Mouse (Mus musculus) monocyte, adult 5-6 weeks (primary cell): Measurements from ENCODE around the gene Ptov1. TPM values are rescaled to one million over a fixed set of nuclear protein-coding genes. Genes with fewer than 3 reads are reported as not detected.

Experiments
- ATAC-seq: fragments of 153-309, 156-312 bp; replicated peaks from 2 replicates; pipeline ENCODE4 v1.8.0; 2017; ENCODE audit warnings: mild to moderate bottlenecking; ENCODE audit not compliant: low TSS enrichment, insufficient number of reproducible peaks, severe bottlenecking, poor library complexity, low FRiP score
- total RNA-seq: library from RNA; stranded (forward); fragments of 200-1000, 200-491, 200-594 nt; gene quantifications from 3 replicates; pipeline ENCODE4 v1.2.3, GENCODE M21; 2017

The Ptov1 gene
- total RNA-seq, 1 experiment from 2014 or later: 7.4 TPM

DNA sequence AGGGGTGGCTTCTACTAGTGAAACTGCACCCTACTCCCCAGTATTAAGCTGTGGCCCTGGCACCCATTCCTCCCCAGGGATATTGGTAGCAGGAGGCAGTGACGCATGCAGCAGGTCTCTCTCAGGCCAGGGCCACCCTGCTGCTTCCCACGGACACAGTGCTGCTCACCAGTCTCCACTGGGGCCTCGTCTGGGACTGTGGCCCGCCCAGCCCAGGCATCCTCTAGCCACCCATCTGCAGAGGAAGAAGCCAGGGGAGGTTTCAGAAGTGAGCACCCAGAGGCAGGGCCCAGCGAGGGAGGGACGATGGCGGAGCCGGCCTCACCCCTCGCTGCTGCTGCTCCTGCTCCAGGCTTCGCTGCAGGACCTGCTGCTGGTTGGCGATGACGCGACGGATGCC lies 6.4 kb downstream of the Ptov1 start:
- ATAC-seq: no peak

DNA sequence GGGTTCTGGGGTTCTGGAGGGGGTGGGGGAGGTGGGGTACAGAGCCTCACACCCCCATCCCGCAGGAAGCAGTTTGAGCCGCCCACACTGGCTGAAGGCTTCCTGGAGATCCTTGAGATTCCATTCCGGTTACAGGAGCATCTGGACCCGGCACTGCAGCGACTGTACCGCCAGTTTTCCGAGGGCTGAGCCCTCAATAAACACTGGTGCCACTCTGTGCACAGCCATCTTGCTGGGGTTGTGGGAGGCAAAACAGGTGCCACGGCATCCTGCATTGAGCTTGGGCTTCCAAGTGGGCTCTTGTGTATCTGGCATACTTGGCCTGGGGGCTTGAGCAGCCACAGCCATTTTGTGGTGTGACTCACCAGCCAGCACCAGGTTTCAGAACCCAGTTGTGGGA lies 7.2 kb downstream of the Ptov1 start:
- ATAC-seq: no peak

DNA sequence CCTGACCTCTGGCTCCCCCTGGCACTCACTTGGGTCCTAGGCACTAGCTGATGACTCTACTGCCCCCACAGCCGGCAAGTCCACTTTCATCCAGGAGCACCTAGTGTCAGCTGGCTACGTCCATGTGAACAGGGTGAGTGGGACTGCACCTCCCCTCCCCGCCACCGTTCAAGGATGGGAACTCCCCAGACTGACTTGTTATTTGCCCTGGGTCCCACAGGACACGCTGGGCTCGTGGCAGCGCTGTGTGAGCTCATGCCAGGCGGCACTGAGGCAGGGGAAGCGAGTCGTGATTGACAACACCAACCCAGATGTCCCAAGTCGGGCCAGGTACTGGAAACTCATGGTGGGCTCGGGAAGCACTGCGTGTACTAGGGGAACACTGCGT lies 8.2 kb downstream of the Ptov1 start:
- no peak for ATAC-seq

DNA sequence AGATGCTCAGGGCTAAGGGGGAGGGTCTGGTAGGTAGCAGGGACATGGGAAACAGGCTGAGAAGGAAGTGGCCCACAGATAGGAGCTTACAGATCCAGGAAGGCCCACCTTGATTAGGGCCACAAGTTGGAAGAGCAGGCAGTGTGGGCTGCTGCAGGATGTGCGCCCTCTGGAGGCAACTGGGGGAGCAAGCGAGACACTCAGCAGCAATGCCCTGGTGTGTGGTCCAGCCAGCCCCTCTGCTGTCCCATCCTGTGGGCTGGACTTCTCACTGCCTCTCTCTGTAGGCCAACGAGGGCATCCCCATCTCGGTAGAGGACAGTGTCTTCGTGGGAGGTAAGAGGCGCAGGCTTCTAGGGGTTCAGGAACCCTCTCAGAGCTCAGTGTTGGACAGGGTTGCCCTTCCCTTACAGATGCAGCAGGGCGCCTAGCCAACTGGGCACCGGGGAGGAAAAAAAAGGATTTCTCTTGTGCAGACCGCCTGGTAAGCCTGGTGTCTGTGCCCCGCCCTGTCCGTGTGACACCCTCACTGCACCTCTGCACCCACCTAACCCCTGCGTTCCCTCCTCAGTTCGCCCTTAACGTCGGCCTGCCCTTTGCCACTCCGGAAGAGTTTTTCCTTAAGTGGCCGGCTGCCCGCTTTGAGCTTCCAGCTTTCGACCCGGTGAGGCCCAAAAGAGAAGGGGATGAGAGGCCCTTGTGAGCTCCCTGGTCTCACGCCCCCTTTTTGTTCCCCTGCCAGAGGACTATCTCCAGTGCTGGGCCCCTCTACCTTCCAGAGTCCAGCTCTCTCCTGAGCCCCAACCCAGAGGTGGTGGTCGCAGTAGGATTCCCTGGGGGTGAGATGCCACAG lies 8.8 kb downstream of the Ptov1 start:
- peak; percentile 33; the same call in 1 of the 2 replicates for ATAC-seq

DNA sequence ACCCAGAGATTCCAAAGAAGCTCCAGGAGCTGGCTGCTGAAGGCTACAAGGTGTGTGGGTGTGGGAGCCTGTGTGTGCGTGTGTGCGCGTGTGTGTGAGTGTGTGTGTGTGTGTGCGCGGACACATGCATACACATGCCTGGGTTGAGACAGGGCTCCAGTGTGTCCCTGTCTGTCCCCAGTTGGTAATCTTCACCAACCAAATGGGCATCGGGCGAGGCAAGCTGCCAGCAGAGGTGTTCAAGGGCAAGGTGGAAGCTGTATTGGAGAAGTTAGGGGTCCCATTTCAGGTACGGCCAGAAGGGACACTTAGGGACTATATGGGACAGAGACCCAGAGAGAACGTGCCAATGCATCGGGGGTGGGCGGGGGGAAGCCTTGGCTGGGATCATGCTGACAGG lies 9.7 kb downstream of the Ptov1 start:
- no peak for ATAC-seq

DNA sequence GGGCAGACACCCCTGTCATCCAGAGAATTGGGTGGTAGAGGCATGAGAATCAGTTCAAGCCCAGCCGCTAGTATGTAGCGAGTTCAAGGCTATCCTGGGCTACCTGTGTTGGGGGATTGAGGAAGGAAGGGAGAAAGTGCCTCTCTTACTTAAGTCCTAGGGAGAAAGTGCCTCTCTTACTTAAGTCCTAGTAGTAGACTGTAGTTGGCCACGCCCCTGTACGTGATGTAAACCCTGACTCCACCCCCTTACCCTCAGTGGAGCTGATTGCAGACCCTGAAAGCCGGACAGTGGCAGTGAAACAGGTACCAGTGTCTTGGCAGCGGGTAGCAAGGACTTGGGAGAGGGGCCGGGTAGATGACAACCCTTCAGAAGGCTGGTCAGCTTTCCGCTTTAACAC lies 11.7 kb downstream of the Ptov1 start:
- ATAC-seq: no peak; the same call in 1 of the 2 replicates

DNA sequence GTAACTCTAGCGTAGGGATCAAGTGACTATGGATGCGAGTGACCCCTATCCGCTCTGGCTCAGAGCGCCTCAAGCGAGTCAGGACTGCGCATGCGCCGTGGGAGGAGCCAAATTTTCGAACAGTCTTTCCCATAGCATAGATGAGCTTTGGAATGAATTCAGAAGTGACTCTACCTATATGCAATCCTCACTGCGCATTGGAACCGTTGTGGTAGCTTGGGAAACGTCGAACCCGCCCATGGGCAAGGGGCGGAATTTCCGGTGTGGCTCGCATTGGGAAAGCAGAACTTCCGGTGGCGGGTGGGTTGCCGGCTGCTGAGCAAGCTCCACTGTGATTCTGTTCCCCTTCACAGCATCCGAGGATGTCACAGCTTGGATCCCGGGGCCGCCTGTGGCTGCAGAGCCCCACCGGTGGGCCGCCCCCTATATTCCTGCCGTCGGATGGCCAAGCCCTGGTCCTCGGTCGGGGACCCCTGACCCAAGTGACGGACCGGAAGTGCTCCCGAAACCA lies 12.5 kb downstream of the Ptov1 start, which contains the start of gene Pnkp:
Gene Pnkp (plus strand): TSS at position 98 of the 511 bp plus-strand sequence.
- peak; percentile 34 for ATAC-seq

DNA sequence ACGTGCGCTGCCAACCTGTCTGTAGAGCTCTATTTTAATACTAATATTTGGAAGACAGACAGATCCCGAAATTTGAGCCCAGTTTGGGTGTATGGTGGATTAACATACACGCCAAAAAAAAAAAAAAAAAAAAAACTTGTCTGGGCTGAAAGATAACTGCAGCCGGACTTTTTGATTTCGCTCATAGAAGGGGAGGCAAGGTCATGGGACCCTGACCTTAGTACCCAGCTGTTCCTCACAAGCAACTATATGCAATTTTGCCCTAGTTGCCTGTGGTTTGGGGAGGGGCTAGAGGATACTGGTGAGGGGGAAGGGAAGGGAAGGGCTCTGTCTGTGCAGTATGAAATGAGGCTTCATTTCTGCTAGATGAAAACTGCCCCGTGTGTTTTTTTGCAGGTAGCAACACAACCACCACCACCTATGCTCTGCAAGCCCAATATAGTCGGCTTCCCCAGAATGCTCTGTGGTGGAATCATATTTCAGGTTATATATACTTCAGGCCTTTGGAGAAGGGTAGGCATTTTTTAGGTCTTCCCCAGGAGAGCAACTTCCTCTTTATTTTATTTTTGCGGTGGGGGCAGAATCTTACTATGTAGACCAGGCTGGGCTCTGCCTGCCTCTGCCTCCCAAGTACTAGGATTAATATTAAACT lies 13.2 kb downstream of the Ptov1 start:
- ATAC-seq: no peak

DNA sequence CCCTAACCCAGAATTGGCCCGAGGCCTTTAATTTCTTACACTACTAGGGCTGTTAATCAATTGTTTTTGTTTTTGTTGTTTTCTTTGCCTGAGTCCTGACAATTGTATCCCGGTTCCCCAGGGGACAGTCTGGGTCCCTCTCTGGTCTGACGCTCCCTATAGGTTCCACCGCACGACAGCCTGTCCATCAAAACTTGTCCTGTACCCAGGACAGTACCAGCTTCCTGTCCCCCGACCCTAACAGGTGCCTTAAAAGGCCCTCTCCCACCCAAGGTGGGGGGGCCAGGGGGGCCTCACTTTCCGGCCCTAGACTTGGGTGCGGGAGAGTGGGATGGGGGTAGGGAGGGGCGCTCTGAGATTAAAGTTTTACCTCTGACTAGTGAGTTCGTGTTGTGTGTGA lies 14.6 kb downstream of the Ptov1 start:
- no peak for ATAC-seq

DNA sequence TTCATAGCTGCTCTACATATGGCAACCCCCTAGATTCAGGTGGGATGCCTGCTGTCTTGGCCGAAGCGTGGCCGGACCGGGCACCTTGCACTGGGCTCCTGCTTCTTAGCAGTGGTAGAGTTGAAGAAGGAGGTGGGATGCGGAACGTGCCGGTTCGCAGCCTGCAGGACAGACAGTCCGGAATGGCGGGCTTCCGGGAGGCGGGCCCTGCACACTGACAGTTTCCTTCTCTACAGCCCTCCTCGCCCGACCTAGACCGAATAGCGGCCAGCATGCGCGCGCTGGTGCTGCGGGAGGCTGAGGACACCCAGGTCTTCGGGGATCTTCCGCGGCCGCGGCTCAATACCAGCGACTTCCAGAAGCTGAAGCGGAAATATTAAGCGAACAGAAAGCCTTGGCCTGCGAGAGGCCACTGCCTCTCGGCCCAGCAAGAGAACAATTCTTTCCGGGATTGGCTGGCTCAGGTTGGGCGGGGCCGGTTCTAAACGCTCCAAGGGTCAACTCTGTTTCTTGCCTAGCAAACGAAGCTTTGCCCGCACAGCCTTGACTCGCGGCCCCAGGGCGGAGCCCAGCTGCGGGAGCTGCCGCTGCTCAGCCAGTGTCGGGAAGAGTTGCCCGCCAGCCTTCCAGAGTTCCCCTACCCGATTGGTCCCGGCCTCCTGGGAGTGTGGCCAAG lies 15.1 kb downstream of the Ptov1 start:
- peak; percentile 29 for ATAC-seq

DNA sequence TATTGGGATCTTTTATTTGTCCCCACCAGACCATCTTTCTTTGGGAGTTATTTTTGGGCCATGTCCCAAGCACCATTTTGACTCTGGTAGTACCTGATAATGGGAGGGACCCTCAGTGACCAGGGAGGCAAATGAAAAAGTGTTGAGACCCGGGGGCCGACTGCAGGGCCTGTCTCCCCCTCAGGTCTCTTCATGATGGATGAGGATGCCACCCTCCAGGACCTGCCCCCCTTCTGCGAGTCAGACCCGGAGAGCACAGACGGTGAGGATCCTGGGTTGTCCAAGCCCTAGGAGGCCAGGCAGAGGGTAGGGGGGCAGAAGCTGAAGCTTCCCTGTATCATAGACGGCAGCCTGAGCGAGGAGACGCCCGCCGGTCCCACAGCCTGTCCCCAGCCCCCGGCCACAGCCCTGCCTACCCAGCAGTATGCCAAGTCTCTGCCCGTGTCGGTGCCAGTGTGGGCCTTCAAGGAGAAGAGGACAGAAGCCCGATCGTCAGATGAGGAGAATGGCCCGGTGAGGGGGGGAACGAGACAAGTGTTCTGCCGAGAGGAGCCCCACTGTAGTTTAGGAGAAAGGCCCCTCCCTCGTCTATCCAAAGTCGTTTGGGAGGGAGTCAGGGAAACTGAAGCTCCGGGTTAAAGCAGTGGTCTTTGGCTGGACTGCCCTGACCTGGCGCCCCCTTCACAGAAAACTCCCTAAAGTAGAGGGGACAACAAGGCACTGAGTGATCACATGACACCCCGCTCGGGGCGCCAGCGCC lies 15.8 kb downstream of the Ptov1 start:
- ATAC-seq: no peak

DNA sequence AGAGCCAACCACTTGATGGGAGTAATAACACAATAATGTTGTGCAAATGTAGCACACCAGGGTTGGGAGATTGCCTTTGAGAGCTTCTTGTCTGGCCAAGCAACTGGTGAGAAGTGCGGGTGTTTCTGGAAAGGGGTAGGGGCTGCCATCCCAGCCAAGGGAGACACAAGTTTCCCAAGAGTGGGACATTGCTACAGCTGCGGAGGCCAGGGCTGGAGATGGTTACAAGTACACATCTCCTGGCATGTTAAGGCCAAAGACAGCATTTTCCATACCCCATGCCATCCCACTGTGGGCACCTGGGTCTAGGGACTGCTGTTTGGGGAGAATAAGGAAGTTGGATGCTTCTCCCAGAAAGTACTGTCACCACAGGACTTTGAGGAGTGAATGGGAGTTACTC lies 16.5 kb downstream of the Ptov1 start:
- no peak for ATAC-seq

DNA sequence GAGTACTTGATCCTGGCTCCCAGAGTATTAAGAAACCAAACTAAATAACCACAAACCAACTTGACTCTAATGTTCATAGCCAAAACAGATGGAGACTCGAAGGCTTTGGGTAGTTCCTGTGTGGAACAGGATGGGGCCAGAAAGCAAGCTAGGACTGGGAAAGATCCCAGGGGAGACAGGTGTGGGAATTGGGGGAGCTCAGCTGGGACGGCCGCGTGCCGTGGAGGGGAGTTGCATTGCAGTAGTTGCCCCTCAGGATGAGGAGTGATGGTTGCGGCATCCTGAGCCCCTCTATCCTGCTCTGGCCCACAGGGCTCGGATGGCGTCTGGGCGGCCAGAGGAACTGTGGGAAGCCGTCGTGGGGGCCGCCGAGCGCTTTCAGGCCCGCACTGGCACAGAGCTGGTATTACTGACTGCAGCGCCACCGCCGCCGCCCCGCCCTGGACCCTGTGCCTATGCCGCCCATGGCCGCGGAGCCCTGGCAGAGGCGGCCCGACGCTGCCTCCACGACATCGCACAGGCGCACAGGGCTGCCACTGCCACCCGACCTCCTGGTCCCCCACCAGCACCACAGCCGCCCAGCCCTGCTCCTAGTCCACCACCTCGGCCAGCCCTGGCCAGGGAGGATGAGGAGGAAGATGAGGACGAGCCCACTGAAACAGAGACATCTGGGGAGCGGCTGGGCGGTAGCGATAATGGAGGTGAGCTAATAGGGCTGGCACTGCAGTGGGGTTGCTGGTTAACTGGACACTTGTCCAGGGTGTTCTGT lies 17.1 kb downstream of the Ptov1 start:
- no peak for ATAC-seq

DNA sequence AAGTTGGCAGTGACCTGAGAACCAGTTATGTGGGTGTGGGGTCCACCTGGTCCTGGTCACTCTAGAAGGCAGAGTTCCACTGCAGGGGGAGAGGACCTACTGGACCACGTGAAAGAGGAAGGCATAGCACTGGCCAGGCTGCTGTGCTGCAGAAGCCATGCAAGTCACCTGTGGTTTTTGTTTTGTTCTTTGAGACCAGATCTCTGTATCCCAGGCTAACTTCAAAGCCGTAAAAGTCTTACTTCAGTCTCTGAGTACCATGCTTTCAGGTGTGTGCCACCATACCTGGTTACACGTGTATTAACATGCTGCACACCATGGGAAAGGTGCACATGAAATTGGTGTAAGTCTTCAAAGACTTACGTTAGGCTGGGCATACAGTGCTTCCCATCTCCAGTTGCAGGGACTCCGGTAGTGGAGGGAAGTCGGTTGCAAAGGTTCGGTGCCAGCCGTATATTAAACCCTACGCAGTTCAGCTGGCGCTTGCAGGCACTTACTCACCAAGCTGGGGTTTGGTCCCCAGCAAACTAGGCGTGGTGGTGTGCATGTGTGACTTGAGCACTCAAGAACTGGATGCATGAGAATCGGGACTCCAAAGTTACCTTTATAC lies 17.9 kb downstream of the Ptov1 start:
- ATAC-seq: no peak

DNA sequence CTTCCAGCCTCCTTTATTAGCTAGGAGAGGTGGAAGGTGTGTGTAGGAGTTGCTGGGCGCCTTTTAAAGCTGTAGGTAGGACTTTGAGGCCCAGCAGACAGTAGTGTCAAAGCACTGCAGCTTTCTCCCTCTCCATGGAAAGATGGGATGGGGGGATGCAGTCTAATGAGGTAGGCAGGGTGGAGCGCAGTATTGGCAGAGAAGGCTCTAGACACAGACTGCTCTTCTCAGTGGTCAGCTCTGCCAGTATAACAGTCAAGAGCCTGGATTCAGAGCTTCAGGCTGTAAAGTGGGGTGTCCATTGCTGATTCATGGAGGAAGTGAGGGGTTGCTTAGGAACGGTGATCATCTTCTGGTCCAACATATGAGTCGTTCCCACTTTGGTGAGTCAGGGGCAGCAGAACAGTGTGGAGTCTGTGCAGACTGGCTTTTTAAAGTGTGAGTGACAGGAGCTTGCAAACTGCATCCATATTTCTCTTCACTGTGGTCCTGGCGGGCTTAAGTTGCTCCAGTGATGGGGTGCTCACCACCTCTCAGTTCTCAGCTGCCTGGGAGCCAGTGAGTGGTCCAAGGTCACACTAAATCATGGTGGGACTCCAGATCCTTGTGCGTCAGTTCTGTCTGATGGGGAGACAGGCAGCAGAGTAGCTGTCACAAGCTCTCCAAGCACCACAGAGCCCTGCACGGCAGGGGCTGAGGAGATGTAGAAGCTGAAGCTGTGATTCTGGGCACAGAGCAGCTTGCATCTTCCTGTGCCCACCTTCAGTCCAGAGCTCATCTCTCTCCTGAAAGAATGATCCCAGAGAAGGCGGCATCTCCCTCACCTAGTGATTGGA lies 18.6 kb downstream of the Ptov1 start:
- ATAC-seq: no peak

DNA sequence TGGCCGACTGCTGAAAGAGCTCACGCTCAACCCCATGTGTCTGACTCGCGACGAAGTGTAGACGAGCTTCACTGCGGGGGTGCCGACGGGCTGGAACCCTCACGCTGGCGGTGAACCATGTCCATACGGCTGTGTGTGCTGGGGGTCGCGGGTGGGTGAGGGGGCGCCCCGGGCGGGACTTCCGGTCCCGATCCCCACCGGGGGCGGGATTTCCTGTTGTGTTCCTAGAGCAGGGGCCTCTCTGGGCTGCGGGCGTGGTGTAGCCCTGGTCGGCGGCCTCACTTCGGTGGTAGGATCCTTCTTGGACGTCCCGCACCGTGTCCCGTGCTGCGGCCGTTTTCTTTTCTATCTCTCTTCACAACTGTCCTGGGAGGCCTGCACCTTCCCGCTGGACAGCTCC lies 19.4 kb downstream of the Ptov1 start:
- no peak for ATAC-seq
